In genomic region chr9:45634978-45635377, GRCm38 (mm10) we compare ENCODE assay signal across 21 mouse cellular contexts.
DNase-seq lines count a peak whose midpoint lies in the region; ATAC-seq and TF ChIP-seq lines count a peak whose summit lies in the region.
"Had no signal": no experiment of that assay in that cellular context is flagged by ENCODE, and none has a peak within 500 bp of the region (broad histone marks: within the 10 kb centered on the region; RNA-seq: fewer than 3 reads in every experiment).

No protein-coding gene starts in this region.

- ATAC-seq in hindbrain, postnatal 0 days: peak; percentile 42; the same call in 1 of the 2 replicates
- ATAC-seq in hindbrain, embryonic 14.5 days (ENCODE audit: low FRiP score): no peak
- no peak for ATAC-seq in midbrain, embryonic 13.5 days
- ATAC-seq in midbrain, embryonic 11.5 days (ENCODE audit: low FRiP score): no peak
- ATAC-seq: intestine, postnatal 0 days; liver, embryonic 12.5 days; Patski had no signal

- H3K4me3 ChIP-seq in hindbrain, postnatal 0 days (ENCODE audit: low read length): no peak overlapping the region
- no peak overlapping the region for H3K4me3 ChIP-seq in hindbrain, embryonic 14.5 days (replicated peaks; ENCODE audit: low read length)
- no peak overlapping the region for H3K4me3 ChIP-seq in midbrain, embryonic 13.5 days (replicated peaks)
- no peak overlapping the region for H3K4me3 ChIP-seq in midbrain, embryonic 11.5 days (ENCODE audit: low read depth, low read length)
- H3K4me3 ChIP-seq: embryonic facial prominence, embryonic 15.5 days; heart, embryonic 10.5 days; hindbrain, embryonic 13.5 days; liver, embryonic 12.5 days; megakaryocyte, embryonic 14.5 days; myocyte had no signal

- no peaks in the 10 kb centered on the region for H3K27me3 ChIP-seq in hindbrain, postnatal 0 days (ENCODE audit: insufficient read depth, low read length)
- H3K27me3 ChIP-seq in hindbrain, embryonic 14.5 days (ENCODE audit: control insufficient read depth, insufficient read depth, low read length): no peaks in the 10 kb centered on the region
- no peaks in the 10 kb centered on the region for H3K27me3 ChIP-seq in midbrain, embryonic 13.5 days
- no peaks in the 10 kb centered on the region for H3K27me3 ChIP-seq in midbrain, embryonic 11.5 days (ENCODE audit: control insufficient read depth, insufficient read depth, low read length)
- H3K27me3 ChIP-seq: embryonic facial prominence, embryonic 15.5 days; hindbrain, embryonic 13.5 days; liver, embryonic 12.5 days had no signal

- intact Hi-C loops in gastrocnemius, postnatal 14 days (cut with DNase I; ENCODE audit: low total_unique reads): no loop called here

- DNase-seq in cerebellum, postnatal 10 days: peak; percentile 58 to 61
- DNase-seq in cerebellum, adult 11 months: no peak
- DNase-seq in hindbrain, postnatal 0 days (ENCODE audit: low spot score): peak; percentile 40
- no peak for DNase-seq in hindbrain, embryonic 14.5 days (ENCODE audit: low spot score)
- no peak for DNase-seq in midbrain, embryonic 11.5 days (ENCODE audit: low spot score, missing footprints)
- no peak for DNase-seq in gastrocnemius, postnatal 14 days
- DNase-seq in gastrocnemius, postnatal 4 days (ENCODE audit: low spot score in 2 of 2): no peak
- DNase-seq: adrenal gland, adult 8-10 months; cerebellum, postnatal 14 days; heart, postnatal 14 days; lung, adult 2 months; right cerebral cortex, adult 18-20 months had no signal

- H3K27ac ChIP-seq in hindbrain, postnatal 0 days: no peak overlapping the region
- H3K27ac ChIP-seq in hindbrain, embryonic 14.5 days: no peak overlapping the region
- H3K27ac ChIP-seq in midbrain, embryonic 13.5 days: peak overlapping the region; percentile 21; the same call in 1 of the 2 replicates
- H3K27ac ChIP-seq in midbrain, embryonic 11.5 days (ENCODE audit: low read depth, low read length): no peak overlapping the region
- H3K27ac ChIP-seq: embryonic facial prominence, embryonic 15.5 days; heart, embryonic 10.5 days; liver, embryonic 12.5 days had no signal

- no peaks in the 10 kb centered on the region for H3K9me3 ChIP-seq in hindbrain, postnatal 0 days (ENCODE audit: low read length)
- no peaks in the 10 kb centered on the region for H3K9me3 ChIP-seq in hindbrain, embryonic 14.5 days (ENCODE audit: control insufficient read depth, low read length)
- no peaks in the 10 kb centered on the region; the same call in 1 of the 2 replicates for H3K9me3 ChIP-seq in midbrain, embryonic 13.5 days
- H3K9me3 ChIP-seq in midbrain, embryonic 11.5 days (ENCODE audit: control insufficient read depth, low read length): no peaks in the 10 kb centered on the region
- H3K9me3 ChIP-seq: embryonic facial prominence, embryonic 15.5 days; hindbrain, embryonic 13.5 days; liver, embryonic 12.5 days had no signal

- no peak overlapping the region for H3K4me2 ChIP-seq in hindbrain, postnatal 0 days (ENCODE audit: low read depth, low read length)
- no peak overlapping the region for H3K4me2 ChIP-seq in hindbrain, embryonic 14.5 days (replicated peaks)
- H3K4me2 ChIP-seq in midbrain, embryonic 13.5 days (replicated peaks): no peak overlapping the region
- no peak overlapping the region for H3K4me2 ChIP-seq in midbrain, embryonic 11.5 days
- H3K4me2 ChIP-seq: embryonic facial prominence, embryonic 15.5 days; hindbrain, embryonic 13.5 days; liver, embryonic 12.5 days had no signal

- no peak overlapping the region for H3K9ac ChIP-seq in hindbrain, postnatal 0 days (replicated peaks; ENCODE audit: low read length)
- H3K9ac ChIP-seq in hindbrain, embryonic 14.5 days: no peak overlapping the region
- H3K9ac ChIP-seq in midbrain, embryonic 13.5 days (replicated peaks): no peak overlapping the region
- H3K9ac ChIP-seq in midbrain, embryonic 11.5 days (ENCODE audit: low read length): no peak overlapping the region
- H3K9ac ChIP-seq: embryonic facial prominence, embryonic 15.5 days; hindbrain, embryonic 13.5 days; liver, embryonic 12.5 days had no signal

- 61% methylated on average over 4 of the region's 4 CpGs for WGBS in hindbrain, postnatal 0 days
- 70% methylated on average over 4 of the region's 4 CpGs for WGBS in hindbrain, embryonic 14.5 days
- 67% methylated on average over 4 of the region's 4 CpGs for WGBS in midbrain, embryonic 13.5 days
- 70% methylated on average over 4 of the region's 4 CpGs for WGBS in midbrain, embryonic 11.5 days

- no peaks in the 10 kb centered on the region for H3K36me3 ChIP-seq in hindbrain, postnatal 0 days (ENCODE audit: insufficient read depth, low read length)
- H3K36me3 ChIP-seq in hindbrain, embryonic 14.5 days (replicated peaks; ENCODE audit: control insufficient read depth, insufficient read depth): no peaks in the 10 kb centered on the region
- no peaks in the 10 kb centered on the region for H3K36me3 ChIP-seq in midbrain, embryonic 13.5 days
- H3K36me3 ChIP-seq in midbrain, embryonic 11.5 days (ENCODE audit: control insufficient read depth, insufficient read depth, low read length): no peaks in the 10 kb centered on the region
- H3K36me3 ChIP-seq: embryonic facial prominence, embryonic 15.5 days; heart, embryonic 10.5 days; liver, embryonic 12.5 days had no signal

- peaks cover 36% of the 10 kb centered on the region; the same call in 1 of the 2 replicates for H3K4me1 ChIP-seq in hindbrain, postnatal 0 days (ENCODE audit: insufficient read depth, low read length)
- peaks cover 12% of the 10 kb centered on the region for H3K4me1 ChIP-seq in hindbrain, embryonic 14.5 days (replicated peaks; ENCODE audit: control insufficient read depth, insufficient read depth, low read length)
- H3K4me1 ChIP-seq in midbrain, embryonic 13.5 days (replicated peaks): peaks cover 37% of the 10 kb centered on the region
- H3K4me1 ChIP-seq in midbrain, embryonic 11.5 days (ENCODE audit: control insufficient read depth, insufficient read depth, low read length): peaks cover 2% of the 10 kb centered on the region; the same call in 1 of the 2 replicates
- H3K4me1 ChIP-seq: liver, embryonic 12.5 days; megakaryocyte, embryonic 14.5 days had no signal

- no peak for TF ChIP-seq CTCF in hindbrain, postnatal 0 days (IDR thresholded peaks at IDR 0.05; ENCODE audit: low read depth)

Comparison
In these comparisons a context has a peak if more than half of its experiments do, and no peak if none do; other contexts are left out.
1. DNase-seq: peak in cerebellum, postnatal 10 days (2 of 2) and hindbrain, postnatal 0 days (single experiment); none in cerebellum, adult 11 months (single experiment), hindbrain, embryonic 14.5 days (single experiment), midbrain, embryonic 11.5 days (single experiment), gastrocnemius, postnatal 14 days (single experiment) and gastrocnemius, postnatal 4 days (0 of 2).